Mouse (Mus musculus) heart, embryonic 12.5 days (tissue): ENCODE data around the gene Lonrf2. TPM values are rescaled to one million over a fixed set of nuclear protein-coding genes. Genes with fewer than 3 reads are reported as not detected.

Source experiments
- ATAC-seq: fragments of 200-750 bp; cut with Nextera tagmentation; 2 replicates; pipeline ENCODE4 v1.8.0; 2017; ENCODE audit warnings: moderate TSS enrichment, moderate library complexity; ENCODE audit not compliant: insufficient number of reproducible peaks, low FRiP score
- H3K27ac ChIP-seq: fragments of 300-500 bp; sonication (generic); 2 replicates; pipeline ENCODE4 v1.5.1; 2016; ENCODE audit warnings: mild to moderate bottlenecking, moderate library complexity; ENCODE audit not compliant: poor library complexity, severe bottlenecking
- H3K27me3 ChIP-seq: fragments of 300-500 bp; sonication (generic); replicated peaks from 2 replicates; pipeline ENCODE4 v1.6.1; 2016; ENCODE audit warnings: mild to moderate bottlenecking, moderate library complexity
- H3K36me3 ChIP-seq: fragments of 300-500 bp; sonication (generic); 2 replicates; pipeline ENCODE4 v1.6.1; 2016; ENCODE audit warnings: mild to moderate bottlenecking, moderate library complexity
- H3K4me1 ChIP-seq: fragments of 300-500 bp; sonication (generic); replicated peaks from 2 replicates; pipeline ENCODE4 v1.6.1; 2016; ENCODE audit warnings: mild to moderate bottlenecking
- H3K4me2 ChIP-seq: fragments of 300-500 bp; sonication (generic); 2 replicates; pipeline ENCODE4 v1.6.1; 2016; ENCODE audit warnings: mild to moderate bottlenecking, moderate library complexity
- H3K4me3 ChIP-seq: fragments of 300-500 bp; sonication (generic); 2 replicates; pipeline ENCODE4 v1.5.1; 2016; ENCODE audit warnings: mild to moderate bottlenecking
- H3K9ac ChIP-seq: fragments of 300-500 bp; sonication (generic); 2 replicates; pipeline ENCODE4 v1.6.1; 2016; ENCODE audit warnings: mild to moderate bottlenecking, moderate library complexity
- H3K9me3 ChIP-seq: fragments of 300-500 bp; sonication (generic); replicated peaks from 2 replicates; pipeline ENCODE4 v1.6.1; 2016; ENCODE audit warnings: mild to moderate bottlenecking, moderate library complexity
- WGBS: fragments of 180-500 bp; shearing (Covaris S2); methylation state at CpG from one replicate; pipeline ENCODE4 v1.1.7; 2016; 5-methylcytosine and 5-hydroxymethylcytosine counted together
- polyA plus RNA-seq: library from polyadenylated mRNA; unstranded; fragments of >200 nt; fragmentation: Nextera tagmentation; extraction: Ambion mirVana; gene quantifications from 2 replicates; pipeline ENCODE4 v1.2.1, GENCODE M21; 2016

Gene Lonrf2
- polyA plus RNA-seq, 1 experiment from 2014 or later = 1.0 TPM

DNA sequence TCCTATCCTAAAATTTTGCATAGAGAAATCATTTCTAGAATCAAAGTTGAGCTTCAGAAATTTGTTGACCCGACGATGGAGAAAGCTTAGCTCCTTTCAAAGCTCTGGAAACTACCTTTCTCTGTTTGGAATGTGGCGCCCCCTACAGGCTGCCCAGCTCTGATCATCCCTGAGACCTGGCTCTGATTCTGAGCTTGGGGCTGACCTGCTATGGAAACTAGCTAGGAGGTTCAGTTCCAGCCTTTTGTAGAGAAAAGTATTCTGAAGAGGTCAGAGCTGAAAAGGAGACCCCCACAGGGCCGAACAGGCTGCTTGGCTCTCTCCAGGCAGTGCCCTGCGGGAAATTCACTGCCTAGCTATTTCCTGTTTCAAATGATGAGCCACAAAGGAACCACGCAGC, 66.6 kb downstream of the Lonrf2 start:
- no peaks in the 10 kb centered on the region for H3K9me3 ChIP-seq
- no peak overlapping the region for H3K4me3 ChIP-seq
- H3K4me2 ChIP-seq = no peak overlapping the region
- 0 out of 2 replicates have a peak, but pooled peaks cover 7% of the 10 kb centered on the region for H3K27me3 ChIP-seq
- no peak overlapping the region for H3K27ac ChIP-seq
- peaks cover 16% of the 10 kb centered on the region for H3K4me1 ChIP-seq
- ATAC-seq = no peak
- WGBS = 33% methylated on average over 6 of the region's 6 CpGs
- H3K36me3 ChIP-seq = no peaks in the 10 kb centered on the region
- no peak overlapping the region for H3K9ac ChIP-seq

DNA sequence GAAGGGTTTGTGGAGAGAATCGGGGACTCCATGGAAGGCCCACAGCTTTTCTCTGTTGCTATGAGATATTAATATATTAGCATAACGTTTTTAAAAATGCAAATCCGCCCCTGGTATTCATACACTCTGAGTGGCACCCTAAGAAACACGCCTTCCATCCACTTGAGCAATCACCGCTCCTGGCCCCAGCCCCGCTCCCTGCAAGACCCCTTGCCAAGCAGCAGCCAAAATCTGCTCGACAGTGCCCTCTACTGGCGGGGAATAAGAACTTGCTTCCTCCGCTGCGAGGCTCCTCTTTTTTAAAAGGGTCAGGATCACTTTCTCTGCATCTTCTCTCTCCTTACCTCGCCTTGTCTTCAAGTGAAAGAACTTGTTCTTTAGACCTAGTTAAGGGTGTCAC, 68.7 kb downstream of the Lonrf2 start:
- no peaks in the 10 kb centered on the region for H3K9me3 ChIP-seq
- no peak overlapping the region for H3K9ac ChIP-seq
- no peaks in the 10 kb centered on the region for H3K36me3 ChIP-seq
- 0 out of 2 replicates have a peak, but pooled peaks cover 7% of the 10 kb centered on the region for H3K27me3 ChIP-seq
- no peak overlapping the region for H3K4me3 ChIP-seq
- no peak overlapping the region for H3K27ac ChIP-seq
- peak overlapping the region; percentile 52 for H3K4me2 ChIP-seq
- 11% methylated on average over 11 of the region's 11 CpGs for WGBS
- H3K4me1 ChIP-seq = peaks cover 19% of the 10 kb centered on the region
- ATAC-seq = no peak; the same call in 1 of the 2 replicates

DNA sequence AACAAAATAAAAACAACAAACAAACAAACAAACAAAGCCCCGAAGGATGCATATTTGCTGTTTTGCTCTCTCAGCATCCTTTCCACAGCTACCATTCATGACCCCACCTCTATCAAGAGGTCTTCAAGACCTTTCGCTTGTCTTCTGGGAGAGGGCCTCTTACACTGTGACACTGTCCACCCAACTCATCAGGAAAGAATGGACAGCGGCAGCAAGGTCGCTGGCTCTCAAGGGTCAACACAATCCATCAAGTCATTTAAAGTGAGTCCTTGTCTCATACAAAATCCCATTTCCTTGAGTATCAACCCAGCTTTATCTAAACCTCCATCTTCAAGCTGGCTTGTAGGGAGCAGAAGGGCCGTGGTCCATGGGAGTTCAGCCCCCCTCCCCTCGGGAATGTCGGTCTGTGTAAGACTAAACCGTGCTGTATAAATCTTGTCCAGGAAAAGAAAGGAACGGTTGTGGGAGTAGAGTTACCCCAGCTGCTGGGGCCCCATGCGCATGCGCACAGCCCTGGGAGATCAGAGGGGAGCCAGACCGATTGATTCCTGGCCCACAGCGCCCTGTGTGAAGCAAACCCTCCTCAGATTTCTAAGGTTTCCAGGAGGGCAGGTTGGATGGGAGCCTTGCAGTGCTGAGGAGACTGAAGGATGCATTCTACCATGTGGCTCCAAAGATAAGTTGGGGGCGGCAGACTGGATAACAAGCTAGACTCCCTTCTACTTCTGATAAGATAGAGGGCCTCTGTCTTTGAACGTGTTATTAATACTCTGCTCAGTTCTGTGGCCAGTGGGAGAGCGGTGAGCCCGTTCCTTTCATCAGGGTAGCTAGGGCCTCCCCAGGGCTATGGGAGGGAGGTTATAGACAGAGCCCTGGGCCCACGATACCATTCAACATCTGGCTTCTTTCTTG, 69.6 kb downstream of the Lonrf2 start:
- Histone ChIP-seq H3K36me3 (no peaks in the 10 kb centered on the region), H3K4me3 (0 out of 2 replicates have a peak overlapping the region, but pooled peaks have one; percentile 0), H3K9ac (no peak overlapping the region), H3K27me3 (0 out of 2 replicates have a peak, but pooled peaks cover 7% of the 10 kb centered on the region), H3K4me1 (peaks cover 19% of the 10 kb centered on the region), H3K27ac (peak overlapping the region; percentile 22), H3K4me2 (peak overlapping the region; percentile 52), H3K9me3 (no peaks in the 10 kb centered on the region)
- peak; percentile 88 for ATAC-seq
- WGBS = 17% methylated on average over 18 of the region's 18 CpGs

DNA sequence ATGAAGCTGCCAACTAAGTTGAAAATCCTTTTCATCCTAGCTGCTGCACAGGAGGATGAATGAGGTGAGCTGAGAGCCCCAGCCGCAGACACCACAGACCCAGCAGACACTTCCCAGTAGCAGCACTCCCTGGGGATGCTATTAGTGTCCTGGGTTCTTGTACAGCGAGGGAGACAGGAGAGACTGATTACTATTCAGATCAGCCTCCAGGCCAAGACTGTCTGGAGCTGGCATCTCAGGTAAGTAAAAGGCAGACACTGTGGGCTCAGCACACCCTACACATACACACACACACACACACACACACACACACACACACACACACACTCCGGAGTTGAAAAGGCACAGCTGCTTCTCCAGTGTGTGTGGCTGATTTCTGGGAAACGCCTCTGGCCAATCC, 70.3 kb downstream of the Lonrf2 start:
- Histone ChIP-seq H3K36me3 (no peaks in the 10 kb centered on the region), H3K27me3 (0 out of 2 replicates have a peak, but pooled peaks cover 7% of the 10 kb centered on the region), H3K27ac (0 out of 2 replicates have a peak overlapping the region, but pooled peaks have one; percentile 22), H3K4me2 (no peak overlapping the region), H3K4me1 (peaks cover 19% of the 10 kb centered on the region), H3K9ac (no peak overlapping the region), H3K9me3 (no peaks in the 10 kb centered on the region), H3K4me3 (no peak overlapping the region)
- ATAC-seq = no peak
- 46% methylated on average over 4 of the region's 4 CpGs for WGBS

DNA sequence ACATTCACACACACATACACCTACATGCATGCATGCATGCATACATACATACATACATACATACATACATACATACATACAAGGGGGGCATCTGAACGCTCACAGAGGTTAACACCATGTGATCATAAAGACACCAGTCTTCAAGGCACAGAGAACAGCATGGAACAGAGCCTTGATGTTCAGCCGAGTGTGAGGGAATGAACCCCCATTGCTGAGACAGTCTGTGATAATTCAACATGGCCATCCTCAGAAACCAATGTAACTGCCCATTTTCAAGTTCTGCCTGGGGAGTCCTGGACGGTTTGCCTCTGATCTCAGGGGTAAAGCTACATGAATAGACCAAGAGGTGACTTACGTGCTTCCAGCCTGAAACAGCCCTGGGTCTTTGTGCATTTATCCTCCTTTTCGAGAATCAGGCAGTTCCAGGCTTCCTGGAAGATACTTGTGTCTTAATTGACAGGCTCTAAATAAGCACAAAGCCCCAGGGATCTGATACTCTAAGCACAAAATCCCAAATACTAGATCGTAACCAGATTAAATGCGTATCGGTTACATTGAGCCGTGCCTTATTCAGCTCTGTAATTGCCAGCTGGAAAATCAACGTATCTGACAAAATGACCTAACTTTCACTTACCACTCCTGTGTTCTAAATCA, 72.4 kb downstream of the Lonrf2 start:
- ATAC-seq = no peak
- Histone ChIP-seq H3K27ac (no peak overlapping the region), H3K4me1 (peaks cover 28% of the 10 kb centered on the region)

DNA sequence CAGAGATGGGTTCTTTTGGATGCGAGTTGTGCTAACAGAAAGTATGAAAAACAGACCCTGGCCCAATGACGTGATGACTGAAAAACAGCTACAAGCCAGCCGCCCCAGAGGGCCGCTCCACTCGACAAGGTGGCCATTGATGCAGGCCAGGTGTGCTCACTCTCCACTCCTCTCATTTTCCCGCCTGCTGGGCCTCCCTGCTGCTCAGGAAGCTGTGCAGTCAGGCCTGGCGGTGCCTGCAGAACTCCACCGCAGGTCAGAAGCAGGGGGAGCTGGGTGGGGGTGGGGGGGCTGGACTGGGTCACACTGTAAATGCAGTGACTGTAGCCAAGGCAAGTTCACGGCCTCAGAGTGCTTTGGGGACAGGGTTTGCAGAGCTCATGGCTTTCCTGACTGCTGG, 76.1 kb downstream of the Lonrf2 start:
- Histone ChIP-seq H3K27ac (no peak overlapping the region), H3K4me1 (peaks cover 24% of the 10 kb centered on the region), H3K36me3 (no peaks in the 10 kb centered on the region), H3K27me3 (no peaks in the 10 kb centered on the region), H3K4me2 (no peak overlapping the region), H3K4me3 (no peak overlapping the region), H3K9me3 (no peaks in the 10 kb centered on the region), H3K9ac (no peak overlapping the region)
- ATAC-seq = no peak
- 22% methylated on average over 9 of the region's 9 CpGs for WGBS

More for the DNA sequence above, 72.4 kb downstream of the Lonrf2 start:
- H3K4me2 ChIP-seq = no peak overlapping the region
- no peaks in the 10 kb centered on the region for H3K36me3 ChIP-seq
- H3K4me3 ChIP-seq = no peak overlapping the region
- WGBS = 84% methylated on average over 10 of the region's 10 CpGs
- H3K27me3 ChIP-seq = 0 out of 2 replicates have a peak, but pooled peaks cover 7% of the 10 kb centered on the region
- H3K9ac ChIP-seq = no peak overlapping the region
- no peaks in the 10 kb centered on the region for H3K9me3 ChIP-seq

DNA sequence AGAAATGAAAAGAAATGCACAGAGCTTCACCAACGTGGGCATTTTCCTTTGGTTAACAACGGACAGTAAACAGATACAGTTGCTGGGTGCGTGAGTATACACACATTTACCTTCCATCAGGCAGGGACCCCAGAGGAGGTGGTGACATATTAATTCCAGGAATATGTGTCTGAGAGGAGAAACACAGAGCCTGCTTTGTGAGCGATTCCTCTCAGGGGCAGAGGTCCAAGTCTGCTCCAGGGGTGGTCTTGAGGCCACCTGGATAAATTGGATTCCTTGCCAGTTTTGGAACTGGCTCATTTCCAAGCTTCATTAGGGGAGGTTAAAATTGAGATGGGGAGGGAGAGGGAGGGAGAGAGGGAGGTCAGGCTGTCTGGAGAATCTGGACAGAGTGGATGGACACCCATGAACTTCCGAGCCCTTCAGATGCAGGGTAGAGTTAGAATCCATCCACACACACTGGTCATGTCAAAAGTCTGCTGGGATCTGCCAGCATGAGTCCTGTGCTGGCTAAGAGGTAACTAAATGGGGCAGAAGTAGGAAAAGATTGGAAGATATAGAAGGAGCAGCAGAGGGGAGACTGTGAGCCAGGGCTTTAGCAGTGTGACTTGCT, 78.6 kb downstream of the Lonrf2 start:
- no peaks in the 10 kb centered on the region for H3K9me3 ChIP-seq
- no peak overlapping the region for H3K4me2 ChIP-seq
- no peak overlapping the region for H3K9ac ChIP-seq
- H3K4me1 ChIP-seq = peaks cover 19% of the 10 kb centered on the region
- WGBS = 31% methylated on average over 5 of the region's 5 CpGs
- H3K27ac ChIP-seq = no peak overlapping the region
- no peak overlapping the region for H3K4me3 ChIP-seq
- no peaks in the 10 kb centered on the region for H3K27me3 ChIP-seq
- no peak for ATAC-seq
- H3K36me3 ChIP-seq = no peaks in the 10 kb centered on the region

DNA sequence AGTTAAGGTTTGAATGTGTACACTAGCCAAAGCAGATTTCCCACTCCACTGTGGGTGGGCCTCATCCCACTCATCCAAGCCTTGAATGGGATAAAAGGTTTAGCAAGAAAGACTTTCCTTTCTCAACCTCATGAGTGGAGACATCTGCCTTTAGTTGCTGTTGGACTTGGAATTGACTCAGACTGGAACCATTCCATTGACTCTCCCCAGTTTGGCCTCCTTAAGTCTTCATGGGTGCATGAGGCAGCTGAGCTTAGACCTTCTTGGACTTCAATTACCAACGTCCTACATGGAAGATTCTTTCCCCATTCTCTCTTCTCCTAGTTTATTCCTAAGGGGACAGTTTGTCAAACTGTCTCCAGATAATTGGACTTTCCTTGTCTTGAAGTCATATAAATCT, 92.6 kb downstream of the Lonrf2 start:
- Histone ChIP-seq H3K27ac (no peak overlapping the region), H3K36me3 (no peaks in the 10 kb centered on the region), H3K27me3 (no peaks in the 10 kb centered on the region), H3K9me3 (no peaks in the 10 kb centered on the region), H3K4me2 (no peak overlapping the region), H3K4me1 (no peaks in the 10 kb centered on the region), H3K4me3 (no peak overlapping the region), H3K9ac (no peak overlapping the region)
- ATAC-seq = no peak
- 66% methylated on average over 1 of the region's 1 CpGs for WGBS

Other genes with a start within 250 kb of the Lonrf2 start
- 5.3 and 5.7 TPM in 2 replicates for gene Aff3, start 171.8 kb downstream of the Lonrf2 start, polyA plus RNA-seq
- gene Chst10, start 61.5 kb upstream of the Lonrf2 start, polyA plus RNA-seq = 2.9 and 3.6 TPM in 2 replicates
- gene Nms, start 102.4 kb upstream of the Lonrf2 start, polyA plus RNA-seq = not detected in 2 replicates
- gene Pdcl3, start 148.9 kb upstream of the Lonrf2 start, polyA plus RNA-seq = 149 and 168 TPM in 2 replicates